Mouse (Mus musculus) kidney, postnatal 36 days (tissue): ENCODE measurements around the gene Ifitm6.
"Not testable (repeated sequence)": the region's sequence is repeated elsewhere in the genome, so short reads cannot be mapped to it uniquely, and the experiment has no call there.

Experiments
- DNase-seq, 2 experiments: peaks; one replicate each; pipeline ENCODE4 v3.0.0; 2021 to 2022; ENCODE audit warnings: mixed read lengths in 2 of 2

The Ifitm6 gene

DNA sequence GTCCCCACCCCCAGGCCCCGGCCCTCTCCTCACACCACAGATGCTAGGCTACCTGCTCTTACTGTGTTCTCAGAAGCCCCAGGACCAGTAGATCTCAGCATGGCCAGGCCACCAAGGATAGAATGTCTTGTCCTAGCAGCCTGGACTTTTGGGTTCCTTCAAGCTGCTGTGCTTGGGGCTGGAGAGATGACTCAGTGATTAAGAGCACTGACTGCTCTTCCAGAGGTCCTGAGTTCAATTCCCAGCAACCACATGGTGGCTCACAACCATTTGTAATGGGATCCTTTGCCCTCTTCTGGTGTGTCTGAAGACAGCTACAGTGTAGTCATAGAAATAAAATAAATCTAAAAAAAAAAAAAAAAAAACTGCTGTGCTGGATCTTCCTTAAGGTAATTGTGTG is at the start of gene Ifitm6:
Ifitm6 (minus strand) TSS at position 101 of the 400 bp plus-strand sequence.
- not testable (repeated sequence) for DNase-seq

DNA sequence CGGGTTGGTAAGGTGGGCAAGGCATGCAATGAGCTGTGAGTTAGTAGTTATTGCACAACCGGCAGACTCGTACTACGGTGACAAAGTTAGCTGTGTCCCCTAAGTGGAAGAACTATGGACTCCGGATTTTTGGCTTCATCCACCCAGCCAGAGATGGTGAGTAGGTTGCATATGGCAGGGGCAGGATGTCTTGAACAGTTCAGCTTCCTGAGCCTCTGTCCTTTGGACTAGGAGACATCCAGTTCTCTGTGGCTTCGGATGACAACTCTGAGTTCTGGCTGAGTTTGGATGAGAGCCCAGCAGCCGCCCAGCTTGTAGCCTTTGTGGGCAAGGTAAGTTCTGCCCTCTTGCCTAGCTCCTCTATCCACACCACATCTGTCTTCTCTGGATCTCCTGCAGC is 46.9 kb upstream of the Ifitm6 start:
- DNase-seq: peak; percentile 34 to 76

DNA sequence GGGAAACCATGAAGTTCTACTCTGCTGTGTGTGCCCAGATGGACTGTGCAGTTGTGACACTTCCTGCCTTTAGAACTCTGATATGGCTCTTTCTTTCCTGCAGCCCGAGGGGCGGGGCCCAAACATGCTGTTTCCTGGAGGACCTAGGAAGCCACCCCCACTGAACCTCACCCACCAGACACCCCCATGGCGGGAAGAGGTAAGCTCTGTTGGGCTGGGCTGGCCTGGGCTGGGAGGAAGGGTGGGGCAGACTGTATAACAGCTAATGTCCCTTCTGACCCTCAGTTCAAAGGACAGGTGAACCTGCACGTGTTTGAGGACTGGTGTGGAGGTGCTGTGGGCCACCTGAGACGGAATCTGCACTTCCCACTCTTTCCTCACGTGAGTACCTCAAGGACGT is 46.5 kb upstream of the Ifitm6 start:
- DNase-seq: no peak

DNA sequence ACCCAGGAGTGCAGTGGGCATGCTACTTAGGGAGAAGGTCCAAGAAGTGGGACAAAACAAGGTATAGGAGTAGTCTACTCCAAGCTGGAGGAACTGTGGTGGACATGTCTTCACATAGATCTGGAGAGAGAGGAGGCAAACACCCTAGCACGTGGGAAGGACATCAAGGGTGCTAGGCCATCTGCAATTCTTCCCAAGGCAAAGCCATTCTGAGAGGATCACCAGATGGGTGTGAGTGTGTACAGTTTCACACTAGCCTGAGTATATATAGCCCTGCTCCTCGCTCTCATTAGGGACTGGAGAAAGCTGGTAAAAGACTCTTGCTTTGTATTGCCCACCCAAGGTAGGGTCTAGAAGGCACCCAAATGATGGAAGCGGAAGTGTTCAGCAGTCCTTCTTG is 45.6 kb upstream of the Ifitm6 start:
- no peak for DNase-seq

DNA sequence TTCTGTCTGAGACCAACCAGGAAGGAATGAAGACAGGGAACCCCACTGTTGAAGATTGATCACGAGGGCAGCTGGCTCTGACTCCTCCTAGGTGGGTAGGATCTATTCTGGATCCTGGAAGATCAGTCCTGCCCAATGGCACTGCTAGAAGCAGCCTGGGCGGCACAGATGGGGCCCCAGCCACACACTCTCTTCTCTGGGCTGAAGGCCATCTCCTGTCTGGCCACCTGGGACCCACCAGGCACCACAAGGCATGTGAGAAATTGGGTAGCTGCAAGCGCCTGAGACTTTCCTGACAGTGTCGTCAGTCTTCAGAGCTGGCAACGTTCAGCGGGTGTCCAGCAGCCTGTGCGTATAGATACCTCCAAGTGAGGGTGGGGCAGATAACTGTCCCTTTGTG is 44.8 kb upstream of the Ifitm6 start:
- DNase-seq: no peak

DNA sequence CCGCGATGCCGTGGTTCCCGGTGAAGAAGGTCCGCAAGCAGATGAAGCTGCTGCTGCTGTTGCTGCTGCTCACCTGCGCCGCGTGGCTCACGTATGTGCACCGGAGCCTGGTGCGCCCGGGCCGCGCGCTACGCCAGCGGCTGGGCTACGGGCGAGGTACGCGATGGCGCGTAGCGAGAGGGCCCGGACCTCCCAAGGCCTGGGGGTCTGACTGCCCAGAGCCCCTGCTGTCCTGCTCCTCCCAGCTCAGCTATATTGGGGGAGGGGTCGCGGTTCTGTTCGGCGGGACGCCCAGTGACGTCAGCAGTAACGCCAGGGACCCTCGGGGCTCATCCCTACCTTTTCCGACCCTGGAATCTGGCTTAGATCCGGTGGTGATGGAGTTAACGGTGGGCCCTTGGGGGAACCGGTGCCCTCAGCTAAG is 43.6 kb upstream of the Ifitm6 start:
- DNase-seq: no peak

DNA sequence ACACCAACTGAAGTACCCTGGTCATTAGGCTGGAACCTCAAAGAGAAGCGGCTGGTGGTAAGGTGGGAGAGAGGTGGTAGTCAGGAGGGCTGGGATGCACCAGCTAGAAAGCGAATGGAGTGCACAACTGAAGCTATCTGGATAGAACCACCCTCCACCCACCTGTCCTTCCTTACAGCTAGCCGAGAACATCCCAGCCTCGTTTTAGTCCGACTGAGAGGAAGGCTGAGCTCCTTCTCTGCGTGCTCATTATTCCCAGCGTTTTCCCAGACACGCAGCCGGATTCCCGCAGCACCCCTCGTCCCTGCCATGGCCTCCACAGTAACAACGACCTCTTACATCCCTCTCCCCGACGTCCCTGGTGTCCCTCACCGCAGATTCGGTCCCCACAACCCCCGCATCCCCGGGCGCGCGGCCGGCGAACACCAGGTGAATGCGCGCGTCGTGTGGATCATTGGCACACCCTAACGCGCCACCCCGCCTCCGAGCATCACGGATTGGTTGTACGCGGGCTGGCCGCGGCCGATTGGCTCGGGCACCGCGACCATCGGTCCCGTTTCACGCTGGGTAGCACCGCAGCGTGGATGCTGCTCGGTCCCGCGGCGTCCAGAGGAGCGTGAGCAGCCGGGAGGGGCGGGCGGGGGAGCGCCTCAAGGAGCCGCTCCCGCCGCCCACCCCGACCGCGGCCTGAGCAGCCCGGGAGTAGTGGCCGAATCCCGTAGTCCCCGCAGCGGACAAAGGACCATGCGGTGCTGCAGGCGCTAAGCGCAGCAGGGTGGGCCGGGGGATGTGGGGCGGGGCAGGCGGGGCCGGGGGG is 42.9 kb upstream of the Ifitm6 start, which contains the start of gene B4galnt4:
B4galnt4 (plus strand) TSS at position 679 of the 817 bp plus-strand sequence.
- DNase-seq: peak; percentile 56 to 80

DNA sequence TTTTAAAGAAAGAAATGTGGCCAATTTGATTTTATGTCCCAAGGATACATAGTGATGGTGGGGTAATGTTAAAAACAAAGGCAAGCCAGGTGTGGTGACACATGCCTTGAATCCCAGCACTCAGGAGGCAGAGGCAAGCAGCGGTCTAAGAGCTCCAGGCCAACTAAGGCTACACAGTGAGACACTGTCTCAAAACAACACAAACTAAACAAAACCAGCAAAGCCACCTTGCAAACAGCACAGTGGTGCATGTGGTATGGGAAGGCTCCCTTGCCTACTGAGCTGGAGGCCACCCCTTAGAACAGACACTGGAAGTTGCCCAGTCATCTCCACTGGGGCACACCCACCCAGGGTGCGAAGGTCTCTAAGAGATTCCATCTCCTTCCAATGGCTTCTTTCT is 42.2 kb upstream of the Ifitm6 start:
- no peak for DNase-seq

DNA sequence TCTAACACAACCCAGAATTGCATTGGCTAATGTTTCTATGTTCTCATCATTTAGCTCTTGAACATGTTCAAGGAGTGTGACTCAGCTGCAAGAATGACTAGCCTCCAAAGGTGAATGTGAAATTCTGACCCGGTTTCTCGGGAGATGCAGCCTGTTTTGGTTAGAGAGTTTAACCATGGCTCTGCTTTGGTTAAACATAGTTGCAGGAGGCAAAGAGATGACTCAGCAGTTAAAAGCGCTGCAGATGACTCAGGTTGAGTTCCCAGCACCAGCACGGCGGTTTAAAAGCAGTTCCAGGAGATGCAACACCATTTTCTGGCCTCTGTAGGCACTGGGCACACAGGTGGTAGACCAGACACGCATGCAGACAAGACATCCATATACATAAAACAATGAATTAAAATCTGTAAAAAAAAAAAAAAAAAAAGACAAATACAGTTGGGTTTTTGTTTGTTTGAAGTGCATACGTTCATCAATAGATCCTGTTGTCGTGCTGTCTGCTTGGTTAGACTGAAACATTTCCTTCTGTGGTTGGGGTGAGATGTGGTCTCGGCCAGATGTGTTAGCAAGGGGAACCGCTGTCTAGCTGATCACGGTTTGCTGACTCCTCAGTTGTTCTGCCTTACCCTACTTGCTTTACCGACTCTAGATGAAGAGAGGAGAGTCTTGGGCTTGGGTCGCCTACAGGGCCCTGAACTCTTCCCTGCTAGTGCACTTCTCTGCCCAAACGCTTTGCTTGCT is 41.0 kb upstream of the Ifitm6 start:
- no peak for DNase-seq

DNA sequence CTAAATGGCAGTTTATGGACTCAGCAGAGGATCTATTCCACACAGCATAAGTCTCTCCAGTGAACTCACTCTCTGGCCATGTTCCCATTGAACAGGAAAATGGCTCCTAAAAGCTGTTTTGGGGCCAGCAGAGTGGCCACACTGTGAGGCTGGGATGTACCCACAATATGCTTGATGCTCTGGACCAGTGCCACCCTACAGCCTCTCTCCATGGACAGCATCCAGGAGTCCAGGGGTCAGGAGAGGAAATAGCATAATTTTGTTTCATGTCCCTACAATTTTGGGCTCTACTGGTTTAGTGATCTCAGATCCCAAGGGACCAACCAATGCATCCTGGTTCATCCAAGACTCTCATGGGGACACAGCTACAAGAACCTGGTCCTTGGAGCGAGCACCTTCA is 39.8 kb upstream of the Ifitm6 start:
- DNase-seq: peak; percentile 39 to 66

DNA sequence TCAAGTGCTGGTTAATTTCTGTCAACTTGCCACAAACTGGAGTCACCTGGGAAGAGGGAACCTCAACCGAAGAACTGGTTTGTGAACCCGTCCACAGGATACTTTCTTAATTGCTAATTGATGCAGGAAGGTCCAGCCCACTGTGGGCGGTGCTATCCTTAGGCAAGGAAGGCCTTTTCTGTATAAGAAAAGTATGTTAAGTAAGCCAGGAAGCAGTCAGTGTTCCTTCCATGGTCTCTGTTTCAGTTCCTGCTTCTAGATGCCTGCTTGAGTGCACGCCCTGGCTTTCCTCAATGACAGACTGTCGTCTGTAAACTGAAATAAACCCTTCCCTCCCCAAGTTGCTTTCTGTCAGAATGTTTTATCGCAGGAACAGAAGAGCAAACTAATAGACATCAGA is 39.3 kb upstream of the Ifitm6 start:
- no peak for DNase-seq

DNA sequence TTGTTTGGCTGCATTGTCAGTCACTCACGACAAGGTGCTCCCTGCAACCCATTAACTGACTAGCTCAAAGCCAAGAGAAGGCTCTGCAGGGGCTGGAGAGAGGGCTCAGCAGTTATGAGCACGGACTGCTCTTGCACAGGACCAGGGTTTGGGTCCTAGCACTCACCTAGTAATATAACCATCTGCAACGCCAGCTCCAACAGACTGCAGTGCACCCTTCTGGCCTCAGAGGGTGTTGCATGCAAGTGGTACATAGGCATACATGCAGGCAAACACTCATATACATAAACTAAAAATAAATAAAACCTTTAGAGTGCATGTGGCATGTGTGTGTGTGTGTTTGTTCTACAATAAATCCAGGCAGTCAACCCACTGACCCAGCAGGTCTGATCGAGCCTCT is 38.1 kb upstream of the Ifitm6 start:
- no peak for DNase-seq

DNA sequence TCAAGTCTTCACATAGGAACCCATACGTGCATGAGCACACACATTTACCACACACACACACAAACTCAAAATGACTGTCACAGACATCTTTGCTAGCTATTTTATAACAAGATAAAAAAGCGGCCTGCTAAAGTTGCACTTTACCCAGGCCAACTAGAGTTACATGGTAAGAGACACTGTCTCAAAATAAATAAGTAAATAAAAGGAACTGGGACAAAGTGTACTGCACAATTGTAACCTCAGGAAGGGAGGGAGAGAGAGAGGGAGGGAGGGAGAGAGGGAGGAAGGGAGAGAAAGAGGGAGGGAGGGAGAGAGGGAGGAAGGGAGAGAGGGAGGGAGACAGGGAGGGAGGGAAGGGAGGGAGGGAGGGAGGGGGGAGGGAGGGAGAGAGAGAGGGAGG is 34.7 kb upstream of the Ifitm6 start:
- peak in 1 of 2 experiments; percentile 34 for DNase-seq

DNA sequence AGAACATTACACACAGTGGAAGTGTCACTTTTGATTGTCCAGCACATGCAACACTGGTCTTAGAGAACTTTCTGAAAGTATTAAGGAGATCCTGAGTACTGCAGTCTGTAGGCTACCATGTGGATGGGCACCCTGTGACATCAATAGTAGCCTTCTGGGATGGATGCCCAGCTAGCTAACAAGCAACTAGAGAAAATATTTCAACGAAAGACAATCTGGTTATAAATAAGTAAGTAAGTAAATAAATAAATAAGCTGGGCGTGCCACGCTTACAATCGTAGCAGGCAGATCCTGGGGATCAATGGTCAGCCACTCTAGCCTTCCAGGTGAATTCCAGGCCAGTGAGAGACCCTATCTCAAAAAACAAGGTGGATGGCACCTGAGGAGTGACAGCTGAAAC is 34.3 kb upstream of the Ifitm6 start:
- DNase-seq: peak in 1 of 2 experiments; percentile 27

DNA sequence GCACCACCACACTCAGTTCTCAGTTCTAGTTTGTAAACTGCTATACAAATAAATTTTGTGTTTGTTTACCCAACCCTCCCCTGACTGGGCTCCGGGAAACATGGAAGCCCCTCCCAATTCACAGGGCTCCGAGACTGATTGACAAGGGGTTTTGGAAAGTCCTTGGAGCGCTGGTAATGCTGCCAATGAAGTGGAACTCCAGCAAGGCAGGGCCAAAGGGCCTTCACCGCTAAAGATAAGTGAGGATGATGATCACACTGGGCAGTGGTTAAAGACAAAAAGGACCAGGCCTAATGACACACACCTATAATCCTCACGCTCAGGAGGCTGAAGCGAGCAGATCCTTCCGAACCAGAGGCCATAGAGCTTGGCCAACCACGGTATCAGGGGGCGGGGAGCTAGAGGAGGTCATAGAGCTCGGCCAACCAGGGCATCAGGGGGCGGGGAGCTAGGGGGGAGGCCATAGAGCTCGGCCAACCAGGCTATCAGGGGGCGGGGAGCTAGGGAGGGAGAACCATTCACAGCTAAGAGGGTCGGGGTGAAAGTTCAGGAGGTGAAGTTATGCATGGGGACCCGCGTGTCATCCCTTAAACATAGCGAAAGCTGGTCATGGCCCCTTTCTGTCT is 33.4 kb upstream of the Ifitm6 start:
- no peak for DNase-seq

DNA sequence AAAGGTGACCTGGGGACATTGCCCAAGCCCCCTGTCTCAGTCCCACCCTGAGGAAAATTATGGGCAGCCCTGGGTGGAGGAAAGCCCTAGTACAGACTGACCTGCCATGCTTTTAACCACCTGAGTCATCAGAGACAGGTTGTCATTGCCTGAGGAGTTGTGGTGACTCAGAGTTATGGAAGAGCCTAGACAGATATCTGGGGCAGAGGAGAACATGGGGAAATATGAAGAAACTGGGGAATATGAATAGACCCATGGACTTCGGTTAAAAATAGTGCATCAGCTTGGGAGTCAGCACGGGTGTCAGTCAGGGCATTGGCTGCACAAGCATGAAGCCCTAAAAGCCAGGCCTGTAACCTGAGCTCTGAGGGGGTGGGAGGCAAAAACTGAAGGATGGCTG is 31.6 kb upstream of the Ifitm6 start:
- no peak for DNase-seq

DNA sequence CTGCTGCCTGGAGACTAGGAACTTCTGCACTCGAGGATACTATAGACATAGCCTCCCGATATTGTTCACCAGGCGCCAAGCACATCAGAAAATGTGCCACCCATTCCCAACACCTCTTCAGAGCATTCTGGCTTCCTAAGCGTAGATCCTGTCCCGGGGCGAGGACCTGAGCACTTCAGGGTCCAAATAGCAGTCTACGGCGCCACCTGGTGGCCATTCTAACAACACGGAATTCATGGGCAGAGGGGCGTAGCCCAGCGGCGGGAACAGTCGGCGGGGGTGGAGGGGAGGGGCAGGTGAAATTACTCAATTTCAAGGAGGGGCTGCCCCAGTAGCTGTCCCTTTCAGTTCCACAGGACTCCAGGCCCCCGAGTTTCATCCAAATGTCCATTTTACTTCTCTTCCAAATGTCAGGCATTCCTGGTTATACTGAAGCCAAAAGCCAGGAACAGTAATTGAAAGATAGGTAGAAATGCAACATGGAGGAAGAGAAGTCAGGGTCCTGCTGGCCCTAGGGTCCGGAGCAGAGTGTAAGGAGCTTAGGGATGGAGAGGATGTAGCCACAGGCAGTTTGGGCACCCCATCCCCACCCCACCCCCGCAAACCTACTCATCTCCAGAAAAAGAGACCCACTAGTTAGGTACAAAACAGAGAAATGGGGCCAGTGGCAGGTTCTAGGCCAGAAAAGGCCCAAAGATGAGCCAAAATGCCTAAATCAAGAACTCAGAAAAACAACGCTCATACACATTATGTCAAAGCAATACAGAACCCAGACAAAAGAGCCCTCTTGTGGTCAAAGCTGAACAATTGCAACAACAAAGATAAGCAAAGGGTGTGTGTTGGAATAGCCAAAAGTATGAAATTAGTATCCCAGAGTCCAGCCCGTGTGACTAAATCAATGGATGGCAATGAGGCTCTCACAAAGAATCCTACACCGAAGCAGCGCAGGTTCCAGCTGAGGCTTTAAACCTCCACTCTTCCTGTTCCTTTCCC is 30.8 kb upstream of the Ifitm6 start:
- peak; percentile 93 to 97 for DNase-seq

DNA sequence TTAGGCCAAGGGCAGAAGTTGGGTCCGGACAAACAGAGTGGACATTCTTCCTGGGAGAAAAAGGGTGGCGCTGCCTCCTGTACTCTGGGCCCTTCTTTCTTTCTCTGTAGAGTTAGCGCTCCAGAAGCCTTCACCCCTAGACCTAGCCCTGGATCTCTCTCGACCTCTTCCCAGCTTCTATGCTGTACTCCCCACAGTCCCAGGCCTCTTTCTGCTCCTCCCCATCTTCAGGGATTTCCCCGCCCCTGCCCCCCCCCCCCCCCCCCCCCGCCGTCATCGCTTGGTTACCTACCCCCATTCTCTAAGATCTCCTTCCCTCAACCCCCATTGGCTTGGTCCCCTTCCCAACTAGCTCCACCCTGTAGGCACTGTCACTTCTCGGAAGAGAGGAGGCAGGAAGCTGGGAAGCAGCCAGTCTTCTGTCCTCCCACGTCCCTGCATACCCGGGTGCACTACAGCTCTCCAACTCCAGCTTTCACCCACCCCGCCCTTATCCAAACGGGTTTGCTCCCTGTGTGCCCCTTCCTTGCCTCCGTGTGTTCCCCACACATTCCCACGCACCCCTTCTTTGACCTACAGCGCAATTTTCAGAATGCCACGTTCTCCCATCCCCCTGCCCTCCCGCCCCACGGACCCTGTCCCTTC is 30.0 kb upstream of the Ifitm6 start:
- peak; percentile 80 to 86 for DNase-seq

DNA sequence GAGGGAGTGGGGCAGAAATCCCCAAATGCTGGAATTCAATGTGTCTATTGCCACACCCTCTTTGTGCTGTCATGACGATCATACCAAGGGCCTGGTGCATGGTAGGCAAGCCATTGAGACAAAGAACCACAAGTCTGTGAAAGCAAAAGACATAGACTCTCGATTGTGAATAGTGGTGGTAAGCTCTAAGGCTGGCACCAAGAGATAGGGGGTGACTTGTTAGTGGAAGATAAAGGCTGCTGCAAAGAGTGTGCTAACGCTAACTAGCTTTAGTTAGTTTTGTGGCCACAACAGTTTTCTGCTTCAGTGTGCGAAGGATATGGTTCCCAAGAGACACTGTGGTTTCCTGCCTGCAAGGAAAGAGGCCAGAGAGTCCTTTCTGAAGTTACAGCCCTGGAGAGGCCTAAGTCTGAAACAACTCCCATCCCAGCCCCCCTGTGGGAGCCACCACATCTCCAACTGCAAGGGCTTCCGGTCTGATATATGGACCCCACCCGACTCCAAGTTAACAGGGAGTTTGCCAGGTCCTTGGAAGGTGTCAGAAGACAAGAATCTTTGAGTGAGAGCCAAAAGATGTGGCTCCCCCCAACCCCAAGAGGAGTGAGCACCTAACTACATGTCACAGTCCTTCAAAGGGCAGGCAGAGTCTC is 29.3 kb upstream of the Ifitm6 start:
- peak; percentile 39 to 46 for DNase-seq

DNA sequence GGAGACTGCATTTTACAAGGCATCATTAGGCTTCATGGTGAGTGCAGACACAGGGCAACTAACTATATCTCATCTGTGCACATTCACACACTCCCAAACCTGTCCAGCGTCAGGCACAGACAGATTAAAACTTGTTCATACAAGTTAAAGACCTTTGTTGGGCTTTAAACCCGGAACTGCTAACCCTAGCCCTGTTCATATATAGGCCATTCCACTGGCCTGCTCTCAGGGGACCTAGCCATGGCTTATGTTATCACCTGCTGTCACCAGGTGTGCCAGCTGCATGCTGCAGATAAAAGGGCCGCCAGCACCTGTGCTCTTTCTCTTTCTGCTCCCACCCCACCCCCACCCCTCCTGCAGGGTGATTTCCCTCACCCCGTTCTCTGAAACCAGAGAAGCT is 24.8 kb upstream of the Ifitm6 start:
- no peak for DNase-seq

DNA sequence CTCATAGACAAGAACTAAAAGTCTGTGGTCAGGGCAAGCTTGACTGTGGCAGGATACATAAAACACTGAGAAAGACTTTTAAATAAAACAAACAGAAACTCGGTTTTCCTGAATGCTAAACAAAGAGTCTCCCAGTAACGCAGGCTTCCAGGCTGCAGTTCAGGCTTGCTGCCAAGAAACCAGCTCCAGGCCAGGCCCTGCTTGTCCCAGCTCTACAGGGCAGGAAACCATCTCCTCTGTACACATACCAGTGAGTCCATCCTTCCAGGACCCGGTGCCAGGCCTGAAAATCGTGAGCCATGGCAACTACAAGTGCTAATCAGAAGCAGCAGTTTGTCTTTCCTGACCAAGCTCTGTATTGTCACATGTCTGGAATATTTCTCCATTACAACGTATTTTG is 23.9 kb upstream of the Ifitm6 start:
- peak; percentile 82 to 84 for DNase-seq
